Mouse (Mus musculus) monocyte, adult 5-6 weeks (primary cell): ENCODE data around the gene Phxr2. TPM values are rescaled to one million over a fixed set of nuclear protein-coding genes. Genes with fewer than 3 reads are reported as not detected.

Experiments used
- ATAC-seq: fragments of 153-309, 156-312 bp; replicated peaks from 2 replicates; pipeline ENCODE4 v1.8.0; 2017; ENCODE audit warnings: mild to moderate bottlenecking; ENCODE audit not compliant: low TSS enrichment, insufficient number of reproducible peaks, severe bottlenecking, poor library complexity, low FRiP score
- total RNA-seq: library from RNA; stranded (forward); fragments of 200-1000, 200-491, 200-594 nt; gene quantifications from 3 replicates; pipeline ENCODE4 v1.2.3, GENCODE M21; 2017

The Phxr2 gene
- total RNA-seq, 1 experiment from 2014 or later: not detected

DNA sequence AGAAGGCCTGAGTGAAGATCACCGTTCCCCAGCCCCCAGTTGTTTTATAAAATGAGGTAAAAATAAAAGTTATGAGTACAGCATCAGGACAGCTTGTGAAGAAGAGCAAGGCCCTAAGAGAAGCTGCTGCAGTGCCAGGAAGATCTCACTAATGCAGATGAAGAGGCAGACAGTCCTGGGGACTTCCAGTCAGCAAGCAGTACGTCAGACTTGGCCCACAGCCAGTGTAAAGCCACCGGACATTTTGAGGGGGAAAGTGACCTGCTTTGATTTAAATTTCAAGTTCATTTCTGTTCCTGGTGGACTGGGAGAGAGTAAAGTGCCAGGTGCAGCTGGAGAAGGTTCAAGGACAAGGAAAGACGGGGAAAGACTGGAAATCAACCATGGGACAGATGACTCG, 10.2 kb upstream of the Phxr2 start:
- ATAC-seq: no peak

DNA sequence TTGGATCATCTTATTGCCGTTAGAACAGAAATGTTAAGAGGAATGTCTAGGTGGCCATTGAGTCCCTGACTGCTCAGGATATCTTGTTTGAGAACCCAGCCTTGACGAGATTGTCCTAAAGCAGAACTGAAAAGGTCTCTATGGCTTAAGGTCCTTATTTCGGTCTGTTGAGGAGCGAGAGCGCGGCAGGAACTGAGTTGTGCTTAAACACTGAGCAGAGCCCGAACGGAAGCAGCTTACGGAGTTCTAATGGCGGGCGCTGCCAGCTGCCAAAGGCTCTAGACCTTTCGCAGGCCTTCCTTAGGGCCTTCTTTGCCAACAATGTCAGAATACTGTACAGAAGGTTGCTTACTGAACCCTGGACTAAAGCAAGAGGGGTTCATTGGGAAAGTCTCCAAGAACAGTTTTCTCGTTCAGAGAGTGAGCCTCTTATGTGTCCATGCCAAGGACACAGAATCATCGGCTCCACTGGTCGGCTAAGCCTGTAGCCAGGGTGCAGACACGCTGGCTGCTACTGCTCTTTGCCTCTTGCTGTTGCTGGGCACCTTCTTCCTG, 7.3 kb upstream of the Phxr2 start:
- no peak for ATAC-seq

DNA sequence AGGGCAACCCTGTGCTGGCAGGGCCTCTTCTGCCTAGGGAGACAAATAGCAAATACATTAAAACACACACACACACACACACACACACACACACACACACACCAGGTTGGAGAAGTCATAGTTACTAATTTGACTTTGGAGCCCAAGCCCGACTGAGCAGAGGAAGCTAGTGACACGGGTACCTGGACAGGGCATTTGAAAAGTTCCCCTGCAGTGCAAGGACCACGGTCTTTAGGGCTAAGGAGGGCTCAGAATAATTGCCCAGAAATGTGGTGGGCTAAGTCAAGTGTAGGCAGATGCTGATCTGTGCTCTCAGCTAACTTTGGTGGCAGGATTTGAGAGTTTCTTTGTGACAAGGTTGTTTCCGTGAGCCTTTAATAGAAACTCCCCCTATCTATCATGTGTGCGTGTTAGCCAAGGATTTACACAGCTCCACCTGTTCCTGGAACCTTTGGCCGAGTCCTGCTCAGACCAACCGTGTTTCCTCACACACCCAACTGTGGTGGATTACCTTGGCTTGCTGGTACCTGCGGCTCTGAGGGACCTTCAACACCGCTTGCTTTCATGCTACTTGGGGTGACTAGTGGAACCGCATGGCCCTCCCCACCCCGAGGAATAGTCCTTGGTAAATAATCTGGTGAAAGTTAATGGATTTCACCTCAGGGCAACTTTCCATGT, 6.6 kb upstream of the Phxr2 start:
- no peak for ATAC-seq

DNA sequence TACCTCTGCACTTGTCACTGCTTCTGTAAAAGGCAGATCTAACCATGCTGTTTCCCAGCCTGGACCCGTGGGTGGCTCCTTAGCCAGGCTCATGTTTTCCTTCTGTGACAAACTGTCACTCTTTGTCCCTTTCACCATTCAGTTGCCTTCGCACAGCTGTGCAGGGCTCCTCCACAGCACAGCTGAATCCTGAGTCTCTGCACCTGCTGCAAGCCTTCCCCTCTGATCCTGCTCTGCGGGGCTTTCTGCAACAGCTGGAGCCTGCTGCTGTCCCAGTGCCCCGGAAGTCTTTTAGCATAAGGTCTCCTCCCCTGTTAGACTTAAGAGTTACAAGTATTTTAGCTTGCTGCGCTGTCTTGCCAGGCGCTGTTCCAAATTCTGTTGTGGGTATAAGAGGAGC, 6.1 kb upstream of the Phxr2 start:
- no peak for ATAC-seq

DNA sequence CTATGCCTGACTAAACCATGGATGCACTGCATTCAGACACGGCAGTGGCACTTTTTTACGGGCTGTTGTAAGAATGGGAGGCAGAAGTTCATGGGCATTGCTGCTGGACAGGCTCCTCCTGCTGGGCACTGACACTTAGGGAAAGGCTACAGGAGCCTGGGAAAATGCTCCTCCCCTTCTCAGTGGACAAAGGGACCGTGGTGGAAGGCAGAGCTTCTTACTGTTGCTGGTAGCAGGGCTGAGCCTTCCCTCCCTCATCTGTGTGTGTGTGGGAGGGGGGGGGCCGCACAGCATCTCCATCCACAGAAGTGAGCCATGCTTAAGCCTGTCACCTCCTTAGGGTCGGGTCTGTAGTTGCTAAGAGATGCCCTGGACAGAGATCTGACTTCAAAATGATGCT, 5.2 kb upstream of the Phxr2 start:
- ATAC-seq: no peak

DNA sequence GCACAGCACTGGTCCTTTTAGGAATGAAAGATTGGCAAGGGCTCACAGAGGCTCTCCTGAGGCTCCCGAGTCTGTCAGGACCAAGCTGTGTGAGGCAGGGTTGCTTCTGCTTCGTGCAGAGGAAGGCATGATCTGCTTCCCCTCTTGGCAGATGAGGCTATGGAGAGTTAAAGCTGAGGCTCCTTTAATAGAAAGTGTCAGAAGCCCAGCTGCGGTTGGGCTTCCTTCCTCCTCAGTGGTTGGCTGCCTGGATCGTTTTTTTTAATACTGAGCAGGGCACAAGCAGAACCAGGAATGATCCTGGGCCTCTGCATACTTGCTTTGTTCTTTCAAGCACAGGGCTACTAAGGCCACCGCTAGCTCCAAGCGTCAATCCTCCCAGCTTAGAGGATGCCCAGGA, 4.5 kb upstream of the Phxr2 start:
- peak; percentile 67 for ATAC-seq

DNA sequence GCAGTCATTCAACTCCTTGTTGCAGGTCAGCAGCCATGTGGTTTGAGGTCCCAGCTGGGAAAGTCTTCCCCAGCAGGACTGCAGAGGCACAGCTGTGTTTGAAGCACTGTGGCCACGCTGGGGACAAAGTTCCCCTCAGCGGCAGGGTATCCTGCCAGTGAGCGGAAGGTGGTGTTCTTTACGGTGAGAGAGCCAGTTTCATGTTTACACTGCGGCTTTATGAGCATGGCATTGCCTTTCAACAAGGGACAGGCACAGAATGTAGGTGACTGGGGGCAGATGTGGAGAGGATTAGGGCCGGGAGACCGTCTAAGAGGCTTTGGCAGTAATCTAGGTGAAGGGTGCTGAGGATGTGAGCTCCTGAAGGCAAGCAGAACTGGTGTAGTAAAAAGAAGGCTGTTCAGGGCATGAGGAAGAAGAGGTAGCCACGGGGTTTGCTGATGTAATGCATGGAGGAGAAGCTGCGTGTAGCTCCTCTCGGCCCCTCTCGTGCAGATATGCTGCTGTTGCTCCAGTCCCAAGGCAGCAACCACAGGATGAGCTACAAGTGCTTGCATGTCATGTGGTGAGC, 1.7 kb upstream of the Phxr2 start:
- peak; percentile 33 for ATAC-seq

DNA sequence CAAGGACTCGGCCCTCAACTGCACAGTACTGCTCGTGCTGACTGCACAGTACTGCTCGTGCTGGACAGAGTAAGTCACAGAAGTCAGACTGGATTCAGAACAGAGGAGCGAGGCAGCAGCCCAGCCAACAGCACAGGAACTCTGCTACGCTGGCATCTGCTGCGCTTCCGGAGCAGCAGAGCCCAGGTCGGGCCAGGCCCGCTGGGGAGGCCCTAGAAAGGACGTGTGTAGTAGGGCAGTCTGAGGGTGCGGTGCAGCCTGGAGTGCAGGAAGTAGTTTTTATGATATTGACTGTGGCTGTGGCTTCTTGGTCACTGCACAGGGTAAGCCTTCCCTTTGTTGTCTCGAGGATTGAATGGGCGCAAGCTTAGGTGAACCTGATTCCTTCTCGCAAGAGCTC, 829 bp upstream of the Phxr2 start:
- peak; percentile 57 for ATAC-seq

DNA sequence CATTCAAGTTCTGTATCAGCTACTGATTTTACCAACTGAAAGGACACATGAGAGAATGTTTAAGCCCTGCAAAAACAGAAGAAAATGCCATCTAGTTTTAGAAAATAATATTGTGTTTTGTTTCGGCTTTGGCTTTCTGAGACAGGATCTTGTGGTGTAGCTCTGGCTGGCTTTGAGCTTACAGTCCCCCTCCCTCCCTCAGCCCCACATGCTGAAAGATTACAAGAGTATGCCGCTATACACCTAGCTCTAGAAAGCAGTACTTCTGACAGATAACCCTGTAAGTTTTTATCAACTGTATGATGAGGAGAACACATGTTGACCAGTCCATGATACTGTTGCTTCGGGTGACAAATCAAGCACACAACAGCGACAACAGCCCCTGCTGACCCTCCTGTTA, 6.7 kb downstream of the Phxr2 start:
- ATAC-seq: no peak

DNA sequence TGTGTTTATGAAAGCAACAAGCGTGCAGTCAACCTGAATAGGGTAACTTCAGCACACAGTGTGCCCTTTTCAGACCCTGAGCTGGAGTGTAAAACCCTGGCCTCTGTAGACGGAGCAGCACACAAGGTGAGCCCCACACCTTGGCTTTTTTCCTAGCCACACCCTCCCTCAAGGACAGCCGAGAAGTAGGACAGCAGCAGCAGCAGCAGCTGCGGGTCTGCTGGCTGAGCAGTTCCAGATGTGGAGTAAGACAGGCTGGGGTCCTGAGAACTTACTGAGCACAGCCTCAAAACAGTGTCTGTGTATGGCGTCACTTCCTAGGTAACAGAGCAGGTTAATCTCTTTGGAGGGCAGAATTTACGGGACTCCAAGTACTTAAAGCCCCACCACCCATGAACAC, 7.4 kb downstream of the Phxr2 start:
- ATAC-seq: no peak

DNA sequence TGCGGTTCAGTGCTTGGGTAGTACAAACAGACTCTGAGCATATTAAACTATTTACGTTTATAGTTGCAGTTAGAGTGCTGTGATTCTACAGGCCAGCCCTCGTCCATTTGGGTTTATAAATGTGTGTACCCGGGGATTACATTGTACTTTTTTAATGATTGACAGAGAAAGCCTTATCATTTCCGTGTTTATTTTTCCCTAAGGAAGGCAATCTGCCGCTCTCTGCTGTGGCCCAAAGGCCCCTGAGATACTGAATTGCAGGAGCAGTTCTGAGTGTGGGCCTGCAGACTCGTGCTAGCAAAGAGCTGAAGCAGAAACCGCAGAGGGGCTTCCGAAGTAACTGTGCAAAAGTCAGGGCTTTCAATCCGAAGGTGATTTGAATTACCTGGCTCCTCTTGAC, 8.2 kb downstream of the Phxr2 start:
- no peak for ATAC-seq

DNA sequence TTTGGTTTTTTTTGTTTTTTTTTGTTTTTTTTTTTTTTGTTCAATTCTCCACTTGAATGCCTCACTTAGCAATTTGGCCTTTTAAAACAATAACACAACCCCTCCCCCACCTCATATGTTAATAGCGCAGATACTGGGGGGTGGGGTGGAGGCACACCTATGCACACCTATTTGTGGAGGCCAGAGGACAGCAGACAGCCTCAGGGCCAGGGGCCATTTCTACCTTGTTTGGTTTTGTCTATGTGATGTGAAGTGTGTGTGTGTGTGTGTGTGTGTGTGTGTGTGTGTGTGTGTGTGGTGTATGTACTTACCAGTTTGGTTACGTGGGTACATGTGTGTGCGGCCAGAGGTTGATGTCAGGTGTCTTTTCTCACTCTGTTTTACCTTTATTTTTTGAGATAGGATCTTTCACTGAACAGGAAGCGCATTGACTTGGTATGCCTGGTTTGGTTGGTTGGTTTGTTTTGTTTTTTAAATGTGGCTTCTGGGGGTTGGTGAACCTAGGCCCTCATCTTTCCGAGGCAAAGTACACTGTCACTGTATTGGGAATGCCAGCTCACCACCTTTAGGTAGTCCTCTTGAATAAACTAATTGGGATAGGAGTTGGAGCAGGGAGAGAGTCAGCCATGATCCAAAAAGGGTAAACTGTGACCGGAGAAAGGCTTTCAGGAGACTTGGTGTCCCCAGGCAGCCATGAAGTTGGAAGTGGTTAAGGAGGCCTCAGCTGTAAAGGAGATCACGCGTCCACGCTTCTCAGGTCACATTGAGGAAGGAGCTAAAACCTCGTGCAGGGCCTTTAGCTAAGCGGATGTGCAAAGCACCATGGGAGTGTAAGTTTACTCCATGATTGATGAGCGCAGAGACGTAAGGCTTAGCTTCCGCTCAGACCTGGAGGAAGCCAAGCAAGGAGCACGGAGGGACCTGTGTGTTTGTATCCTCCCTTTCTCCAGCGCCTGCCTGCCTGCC, 9.2 kb downstream of the Phxr2 start:
- no peak for ATAC-seq

DNA sequence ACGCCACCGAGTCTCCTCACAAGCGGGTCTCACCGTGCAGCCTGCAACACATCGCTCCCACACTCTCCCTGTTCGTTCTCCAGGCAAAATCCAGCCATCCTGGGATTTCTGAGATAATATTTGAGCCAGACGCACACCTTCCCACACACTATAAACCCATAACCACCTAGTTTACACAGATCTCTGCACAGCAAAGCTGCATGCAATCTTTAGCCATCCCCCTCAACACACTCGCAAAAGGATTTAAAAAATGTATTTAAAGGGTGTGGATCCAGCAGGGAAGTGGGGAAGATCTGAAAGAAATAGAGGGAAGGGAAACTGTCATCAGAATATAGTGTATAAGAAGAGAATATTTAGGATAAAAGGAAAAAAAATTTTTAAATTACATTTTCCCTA, 9.9 kb downstream of the Phxr2 start:
- no peak for ATAC-seq

DNA sequence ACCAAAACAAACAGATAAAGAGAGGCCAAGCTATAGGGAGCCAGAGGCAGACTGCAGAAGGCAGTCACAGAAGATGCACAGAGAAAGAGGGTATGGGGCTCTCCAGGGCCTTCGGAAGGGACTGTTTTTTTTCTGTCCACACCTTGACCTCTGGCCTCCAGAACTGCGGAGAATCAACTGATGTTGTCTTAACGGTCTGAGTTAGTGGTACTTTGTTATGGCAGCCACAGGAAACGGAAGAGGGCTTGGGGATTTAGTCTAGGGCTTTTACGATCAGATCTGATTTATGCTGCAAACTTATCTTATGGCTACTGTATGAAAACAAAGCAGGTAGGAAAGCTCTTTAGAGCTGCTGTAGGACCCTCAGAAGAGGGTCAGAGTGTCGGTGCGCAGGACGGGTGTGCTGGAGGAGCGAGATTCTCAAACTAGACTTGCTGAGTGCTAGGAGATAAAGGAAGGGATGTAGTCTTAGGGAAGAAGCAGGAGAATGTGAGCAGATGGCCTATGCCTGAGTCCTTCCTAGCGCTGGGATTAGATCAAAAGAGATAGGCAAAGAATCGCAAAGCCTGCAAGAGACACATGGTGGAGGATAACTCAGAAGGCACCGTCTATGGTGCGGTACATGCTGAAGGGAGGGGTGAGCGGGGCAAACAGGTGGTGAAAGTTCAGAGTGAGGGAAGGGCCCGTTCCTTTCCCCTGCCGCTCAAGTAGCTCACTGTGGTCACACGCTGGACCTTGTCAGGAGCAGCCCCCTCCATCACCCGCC, 10.5 kb downstream of the Phxr2 start:
- ATAC-seq: no peak

DNA sequence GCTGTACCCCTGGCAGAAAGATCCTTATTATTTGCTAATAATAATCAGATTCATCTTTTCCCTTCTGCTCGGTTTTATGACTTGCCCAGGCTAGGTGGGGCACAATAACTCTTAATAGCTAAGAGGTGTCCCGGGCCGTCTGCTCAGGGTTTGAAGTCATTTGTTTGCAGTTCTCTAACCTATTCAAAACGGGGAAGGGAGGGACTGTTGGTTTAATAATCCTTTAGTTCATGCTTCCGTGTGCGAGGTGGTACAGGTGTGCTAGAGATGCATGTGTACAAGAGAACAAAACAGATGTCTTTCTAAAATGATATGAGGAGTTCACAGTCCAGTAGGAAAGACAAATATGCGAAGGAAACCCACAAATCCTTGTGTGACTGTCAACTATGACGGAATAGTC, 11.8 kb downstream of the Phxr2 start:
- no peak for ATAC-seq

DNA sequence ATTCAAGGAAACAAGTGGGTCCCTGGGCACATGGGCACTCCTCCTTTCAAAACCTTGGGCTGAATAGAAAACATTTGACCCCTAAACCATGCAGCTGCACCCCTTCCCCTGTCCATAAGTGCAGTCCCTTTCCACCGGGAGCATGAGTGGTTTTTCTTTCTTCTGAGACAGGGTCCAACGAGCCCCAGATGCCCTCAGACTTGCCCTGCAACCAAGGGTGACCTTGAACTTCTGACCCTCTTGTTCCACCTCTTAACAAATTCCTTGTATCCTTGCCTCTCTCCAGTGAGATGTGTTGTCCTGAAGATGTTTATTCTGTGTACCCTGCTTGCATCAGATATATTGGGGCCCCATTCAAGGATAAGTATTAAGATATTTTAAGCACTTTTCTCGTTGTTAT, 12.6 kb downstream of the Phxr2 start:
- ATAC-seq: no peak

DNA sequence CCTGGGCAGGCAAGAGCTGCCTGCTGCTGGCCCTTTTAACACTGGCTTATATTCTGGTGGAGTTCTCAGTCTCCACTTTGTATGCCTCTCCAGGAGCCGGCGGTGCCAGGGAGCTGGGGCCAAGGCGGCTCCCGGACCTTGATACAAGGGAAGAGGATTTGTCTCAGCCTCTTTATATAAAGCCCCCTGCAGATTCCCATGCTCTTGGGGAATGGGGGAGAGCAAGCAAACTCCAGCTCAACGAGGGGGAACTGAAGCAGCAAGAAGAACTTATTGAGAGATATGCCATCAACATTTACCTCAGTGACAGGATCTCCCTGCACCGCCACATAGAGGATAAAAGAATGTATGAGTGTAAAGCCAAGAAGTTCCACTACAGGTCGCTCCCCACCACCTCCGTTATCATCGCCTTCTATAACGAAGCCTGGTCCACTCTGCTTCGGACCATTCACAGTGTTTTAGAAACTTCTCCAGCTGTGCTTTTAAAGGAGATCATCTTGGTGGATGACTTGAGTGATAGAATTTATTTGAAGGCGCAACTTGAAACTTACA, 17.6 kb downstream of the Phxr2 start:
- ATAC-seq: no peak

DNA sequence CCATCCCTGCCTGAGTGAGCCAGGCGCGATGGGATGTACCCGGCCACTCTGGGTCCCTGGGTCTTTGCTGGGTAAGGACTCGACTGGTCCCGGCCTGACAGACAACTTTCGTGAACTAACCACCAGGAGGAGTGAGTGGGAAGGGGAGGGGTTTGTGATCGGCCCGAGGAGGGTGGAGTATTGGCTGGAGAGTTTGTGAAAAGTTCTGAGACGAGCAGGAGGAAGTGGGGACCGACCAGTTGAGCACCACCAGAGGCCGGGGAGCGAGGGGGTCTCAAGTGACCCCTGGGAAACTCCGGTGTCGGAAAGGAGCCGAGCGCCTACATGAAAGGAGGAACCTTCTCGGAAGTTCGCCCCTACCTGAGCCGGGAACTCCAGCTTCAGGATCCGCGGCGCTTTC, 18.2 kb downstream of the Phxr2 start, which contains the start of gene Galnt4:
Gene Galnt4 (plus strand): TSS at position 196 of the 400 bp plus-strand sequence.
- peak; percentile 92 for ATAC-seq
